Mouse (Mus musculus): ENCODE measurements around the gene Fam173a.

- TF ChIP-seq CTCF (conservative IDR thresholded peaks at IDR 0.05; ENCODE audit: low read length) (no peak), POU5F1 (IDR thresholded peaks at IDR 0.05; ENCODE audit: borderline replicate concordance, low read length) (no peak), NANOG (IDR thresholded peaks at IDR 0.05; ENCODE audit: borderline replicate concordance, low read length) (no peak)
Observed at GRCm38 (mm10) chr17:25834595-25835222, 42.0 kb upstream of the Fam173a start.
